Mouse (Mus musculus) limb, embryonic 14.5 days (tissue): ENCODE measurements around the gene 6430571L13Rik. TPM values are rescaled to one million over a fixed set of nuclear protein-coding genes. Genes with fewer than 3 reads are reported as not detected.

ENCODE experiments used
- ATAC-seq: fragments of 200-750 bp; cut with Nextera tagmentation; 2 replicates; pipeline ENCODE4 v1.8.0; 2017; ENCODE audit warnings: low read depth, moderate number of reproducible peaks, moderate TSS enrichment; ENCODE audit not compliant: low FRiP score
- DNase-seq: peaks from one replicate; pipeline ENCODE4 v3.0.0-alpha.2; 2015; ENCODE audit warnings: low spot score
- H3K27ac ChIP-seq: fragments of 300-500 bp; sonication (generic); replicated peaks from 2 replicates; pipeline ENCODE4 v1.5.1; 2014; ENCODE audit warnings: low read depth, mild to moderate bottlenecking, low read length, moderate library complexity, mixed read lengths
- H3K27me3 ChIP-seq: fragments of 300-500 bp; sonication (generic); 2 replicates; pipeline ENCODE4 v1.6.1; 2014; ENCODE audit warnings: low read length, mixed read lengths; ENCODE audit not compliant: control insufficient read depth, insufficient read depth
- H3K36me3 ChIP-seq: fragments of 300-500 bp; sonication (generic); 2 replicates; pipeline ENCODE4 v1.6.1; 2014; ENCODE audit warnings: mild to moderate bottlenecking, low read length, moderate library complexity, mixed read lengths; ENCODE audit not compliant: control insufficient read depth, insufficient read depth
- H3K4me1 ChIP-seq: fragments of 300-500 bp; sonication (generic); 2 replicates; pipeline ENCODE4 v1.6.1; 2014; ENCODE audit warnings: antibody characterized with exemption, low read length, mixed read lengths; ENCODE audit not compliant: control insufficient read depth, insufficient read depth
- H3K4me2 ChIP-seq: fragments of 300-500 bp; sonication (generic); replicated peaks from 2 replicates; pipeline ENCODE4 v1.6.1; 2014; ENCODE audit warnings: low read depth, mild to moderate bottlenecking, low read length, moderate library complexity; ENCODE audit not compliant: severe bottlenecking
- H3K4me3 ChIP-seq: fragments of 300-500 bp; sonication (generic); replicated peaks from 2 replicates; pipeline ENCODE4 v1.5.1; 2014; ENCODE audit warnings: low read length
- H3K9ac ChIP-seq: fragments of 300-500 bp; sonication (generic); 2 replicates; pipeline ENCODE4 v1.6.1; 2014; ENCODE audit warnings: mild to moderate bottlenecking, low read depth, low read length, moderate library complexity; ENCODE audit not compliant: severe bottlenecking
- H3K9me3 ChIP-seq: fragments of 300-500 bp; sonication (generic); 2 replicates; pipeline ENCODE4 v1.6.1; 2016; ENCODE audit warnings: low read length; ENCODE audit not compliant: control insufficient read depth
- POLR2A ChIP-seq: fragments of 200-500 bp; IDR thresholded peaks from 2 replicates; pipeline ENCODE4 v1.8.0; 2012; ENCODE audit warnings: inconsistent platforms, mild to moderate bottlenecking, moderate library complexity, borderline replicate concordance; ENCODE audit not compliant: insufficient read depth, insufficient read length; ENCODE audit errors: extremely low read depth
- WGBS: fragments of 180-500 bp; shearing (Covaris S2); extraction: QIAGEN DNeasy Blood & Tissue Kit; methylation state at CpG from one replicate; pipeline ENCODE4 v1.1.7; 2014; 5-methylcytosine and 5-hydroxymethylcytosine counted together
- polyA plus RNA-seq, 2 experiments: library from polyadenylated mRNA; depleted of rRNA in 1 of 2; stranded (reverse) in 1 of 2; unstranded in 1 of 2; fragments of >200 nt; fragmentation: Nextera tagmentation in 1 of 2; extraction: Ambion mirVana in 1 of 2; gene quantifications; 2 replicates each; pipeline versions ENCODE4 v1.2.1 to v1.2.3; 2012 to 2014

The 6430571L13Rik gene
- polyA plus RNA-seq, 2 experiments = 0.56 to 1.0 TPM

- Histone ChIP-seq H3K27ac (no peak overlapping the region), H3K27me3 (no peaks in the 10 kb centered on the region), H3K9ac (no peak overlapping the region), H3K4me2 (no peak overlapping the region), H3K4me3 (no peak overlapping the region), H3K9me3 (no peaks in the 10 kb centered on the region), H3K4me1 (peaks cover 9% of the 10 kb centered on the region; the same call in 1 of the 2 replicates), H3K36me3 (peaks cover 17% of the 10 kb centered on the region)
- DNase-seq = no peak
- TF ChIP-seq POLR2A = no peak
- 81% methylated on average over 6 of the region's 6 CpGs for WGBS
- no peak for ATAC-seq
These were observed 6.0 kb upstream of the 6430571L13Rik start for GRCm38 (mm10) chr9:107334356-107334755.

GRCm38 (mm10) chr9:107335046-107335445 is 5.4 kb upstream of the 6430571L13Rik start:
- H3K9me3 ChIP-seq = no peaks in the 10 kb centered on the region
- ATAC-seq = no peak
- TF ChIP-seq POLR2A = no peak
- H3K9ac ChIP-seq = no peak overlapping the region
- no peak overlapping the region for H3K4me2 ChIP-seq
- peaks cover 17% of the 10 kb centered on the region for H3K36me3 ChIP-seq
- no peak overlapping the region for H3K4me3 ChIP-seq
- whole genome bisulfite sequencing = 89% methylated on average over 5 of the region's 5 CpGs
- no peak overlapping the region for H3K27ac ChIP-seq
- H3K4me1 ChIP-seq = peaks cover 9% of the 10 kb centered on the region; the same call in 1 of the 2 replicates
- DNase-seq = no peak
- no peaks in the 10 kb centered on the region for H3K27me3 ChIP-seq

GRCm38 (mm10) chr9:107335909-107336308 is 4.5 kb upstream of the 6430571L13Rik start:
- peaks cover 10% of the 10 kb centered on the region; the same call in 1 of the 2 replicates for H3K4me1 ChIP-seq
- no peak for ATAC-seq
- no peaks in the 10 kb centered on the region for H3K9me3 ChIP-seq
- TF ChIP-seq POLR2A = no peak
- H3K9ac ChIP-seq = no peak overlapping the region
- H3K27ac ChIP-seq = no peak overlapping the region
- peaks cover 13% of the 10 kb centered on the region for H3K36me3 ChIP-seq
- DNase-seq = no peak
- no peak overlapping the region for H3K4me2 ChIP-seq
- 18% methylated on average over 5 of the region's 5 CpGs for WGBS
- H3K27me3 ChIP-seq = no peaks in the 10 kb centered on the region
- H3K4me3 ChIP-seq = no peak overlapping the region

- 92% methylated on average over 6 of the region's 6 CpGs for WGBS
- DNase-seq (no peak), ATAC-seq (no peak)
- Histone ChIP-seq H3K27ac (no peak overlapping the region), H3K36me3 (peaks cover 13% of the 10 kb centered on the region), H3K9me3 (no peaks in the 10 kb centered on the region), H3K9ac (no peak overlapping the region), H3K27me3 (no peaks in the 10 kb centered on the region), H3K4me3 (no peak overlapping the region), H3K4me2 (no peak overlapping the region), H3K4me1 (peaks cover 12% of the 10 kb centered on the region; the same call in 1 of the 2 replicates)
- TF ChIP-seq POLR2A = no peak
These were observed 4.0 kb upstream of the 6430571L13Rik start for GRCm38 (mm10) chr9:107336386-107336785.

GRCm38 (mm10) chr9:107338172-107338883 is 2.1 kb upstream of the 6430571L13Rik start, which contains the start of gene Hemk1:
Hemk1 (minus strand) TSS chr9:107338350.
- Histone ChIP-seq H3K4me1 (peaks cover 12% of the 10 kb centered on the region; the same call in 1 of the 2 replicates), H3K9me3 (no peaks in the 10 kb centered on the region), H3K36me3 (0 out of 2 replicates have a peak, but pooled peaks cover 1% of the 10 kb centered on the region), H3K27ac (no peak within 1 kb of the TSS; the same call in 1 of the 2 replicates), H3K27me3 (no peaks in the 10 kb centered on the region), H3K9ac (peak within 1 kb of the TSS; percentile 74), H3K4me2 (peak within 1 kb of the TSS; percentile 70), H3K4me3 (peak within 1 kb of the TSS; percentile 61)
- no peak for TF ChIP-seq POLR2A
- peak; percentile 84 for ATAC-seq
- 5% methylated on average over 30 of the region's 30 CpGs for WGBS
- peak; percentile 86 for DNase-seq
